Mouse (Mus musculus) myocyte (in vitro differentiated cells): ENCODE results near the gene Dhfr. TPM values are rescaled to one million over a fixed set of nuclear protein-coding genes. Genes with fewer than 3 reads are reported as not detected.

Experiments
- H3K27me3 ChIP-seq: one replicate; pipeline ENCODE4 v1.6.1; 2011; ENCODE audit not compliant: control insufficient read depth, insufficient read depth, insufficient read length
- H3K36me3 ChIP-seq: one replicate; pipeline ENCODE4 v1.6.1; 2011; ENCODE audit not compliant: control insufficient read depth, insufficient read depth
- H3K4me2 ChIP-seq: one replicate; pipeline ENCODE4 v1.6.1; 2011; ENCODE audit warnings: low read depth, control low read depth
- H3K4me3 ChIP-seq: one replicate; pipeline ENCODE4 v1.5.1; 2011; ENCODE audit warnings: mild to moderate bottlenecking, control low read depth, moderate library complexity
- H3K79me2 ChIP-seq: one replicate; pipeline ENCODE4 v1.6.1; 2011; ENCODE audit not compliant: control insufficient read depth, insufficient read depth
- H3ac ChIP-seq: one replicate; pipeline ENCODE4 v1.6.1; 2011; ENCODE audit not compliant: control insufficient read depth, insufficient read length
- CEBPB ChIP-seq: IDR thresholded peaks from 2 replicates; pipeline ENCODE4 v1.6.1; 2011; ENCODE audit warnings: mild to moderate bottlenecking, moderate library complexity; ENCODE audit not compliant: poor library complexity, insufficient read depth, severe bottlenecking
- E2F4 ChIP-seq: IDR thresholded peaks from one replicate; pipeline ENCODE4 v1.6.1; 2011; ENCODE audit warnings: mild to moderate bottlenecking, control low read depth, moderate library complexity; ENCODE audit not compliant: insufficient read depth
- MAX ChIP-seq: IDR thresholded peaks from one replicate; pipeline ENCODE4 v1.6.1; 2011; ENCODE audit warnings: low read depth, mild to moderate bottlenecking, control low read depth
- MYOD1 ChIP-seq, 3 experiments: IDR thresholded peaks; one replicate each; pipeline ENCODE4 v1.6.1; 2011; ENCODE audit warnings: control low read depth in 2 of 3, low read depth in 2 of 3, mild to moderate bottlenecking in 2 of 3, moderate library complexity in 1 of 3; ENCODE audit not compliant: insufficient read length in 2 of 3, control insufficient read depth in 1 of 3
- MYOG ChIP-seq, 3 experiments: IDR thresholded peaks; one replicate each; pipeline ENCODE4 v1.6.1; 2011; ENCODE audit warnings: control low read depth in 2 of 3, low read depth in 2 of 3, mild to moderate bottlenecking in 2 of 3; ENCODE audit not compliant: insufficient read length in 2 of 3, control insufficient read depth in 1 of 3, insufficient read depth in 1 of 3
- POLR2A ChIP-seq: IDR thresholded peaks from one replicate; pipeline ENCODE4 v1.6.1; 2011; ENCODE audit warnings: low read depth, mild to moderate bottlenecking, control low read depth, moderate library complexity; ENCODE audit not compliant: insufficient read length
- POLR2AphosphoS2 ChIP-seq: IDR thresholded peaks from one replicate; pipeline ENCODE4 v1.6.1; 2011; ENCODE audit warnings: low read depth, control low read depth; ENCODE audit not compliant: insufficient read length
- REST ChIP-seq: IDR thresholded peaks from one replicate; pipeline ENCODE4 v1.6.1; 2011; ENCODE audit warnings: mild to moderate bottlenecking, control low read depth, moderate library complexity; ENCODE audit not compliant: insufficient read depth, insufficient read length
- SRF ChIP-seq: IDR thresholded peaks from one replicate; pipeline ENCODE4 v1.6.1; 2011; ENCODE audit warnings: low read depth; ENCODE audit not compliant: control insufficient read depth, insufficient read length
- TCF12 ChIP-seq: IDR thresholded peaks from one replicate; pipeline ENCODE4 v1.6.1; 2011; ENCODE audit warnings: mild to moderate bottlenecking, control low read depth; ENCODE audit not compliant: poor library complexity, insufficient read depth, severe bottlenecking
- TCF3 ChIP-seq: IDR thresholded peaks from one replicate; pipeline ENCODE4 v1.6.1; 2011; ENCODE audit warnings: low read depth, control low read depth; ENCODE audit not compliant: insufficient read length
- USF1 ChIP-seq: IDR thresholded peaks from one replicate; pipeline ENCODE4 v1.6.1; 2011; ENCODE audit warnings: low read depth, mild to moderate bottlenecking, control low read depth, moderate library complexity
- polyA plus RNA-seq: library from polyadenylated mRNA; unstranded; fragments of >200 nt; fragmentation: generic; extraction: Trizol; gene quantifications from one replicate; pipeline ENCODE4 v1.2.1, GENCODE M21; 2012; ENCODE audit warnings: missing spikeins

Dhfr gene
- polyA plus RNA-seq: 1.3 TPM

- Histone ChIP-seq H3K79me2 (no peaks in the 10 kb centered on the region), H3ac (peak within 1 kb of the TSS; percentile 19), H3K4me3 (peak within 1 kb of the TSS; percentile 43), H3K36me3 (peaks cover 9% of the 10 kb centered on the region), H3K4me2 (peak within 1 kb of the TSS; percentile 98), H3K27me3 (no peaks in the 10 kb centered on the region)
- TF ChIP-seq SRF (peak; percentile 97), MYOD1 (IDR thresholded peaks at IDR 0.05; ENCODE audit: control insufficient read depth in 1 of 3, insufficient read length in 2 of 3, low read depth in 2 of 3) (peak in 1 of 3 experiments; percentile 20), MYOG (IDR thresholded peaks at IDR 0.05; ENCODE audit: control insufficient read depth in 1 of 3, insufficient read depth in 1 of 3, insufficient read length in 2 of 3, low read depth in 2 of 3) (no peak), MAX (no peak), E2F4 (peak; percentile 52), TCF12 (no peak), TCF3 (no peak), POLR2AphosphoS2 (peak; percentile 45), USF1 (no peak), POLR2A (peak; percentile 58), CEBPB (no peak), REST (no peak)
These were observed at the start of gene Dhfr, which contains the start of gene Msh3 for GRCm38 (mm10) chr13:92354456-92355271. Gene Dhfr (plus strand): TSS chr13:92354726. Gene Msh3 (minus strand): TSS chr13:92355003.

GRCm38 (mm10) chr13:92305680-92306079, 48.8 kb upstream of the Dhfr start, which contains the start of gene Gm20379:
Gene Gm20379 (plus strand): TSS chr13:92305980.
- no peak within 1 kb of the TSS for H3ac ChIP-seq
- peaks cover 10% of the 10 kb centered on the region for H3K36me3 ChIP-seq
- no peak within 1 kb of the TSS for H3K4me3 ChIP-seq
- TF ChIP-seq MAX (no peak), REST (no peak), USF1 (no peak), POLR2AphosphoS2 (no peak), TCF3 (no peak), CEBPB (no peak), POLR2A (no peak), E2F4 (no peak), MYOD1 (IDR thresholded peaks at IDR 0.05; ENCODE audit: control insufficient read depth in 1 of 3, insufficient read length in 2 of 3, low read depth in 2 of 3) (no peak), TCF12 (no peak), MYOG (IDR thresholded peaks at IDR 0.05; ENCODE audit: control insufficient read depth in 1 of 3, insufficient read depth in 1 of 3, insufficient read length in 2 of 3, low read depth in 2 of 3) (no peak), SRF (no peak)
- no peaks in the 10 kb centered on the region for H3K27me3 ChIP-seq
- H3K4me2 ChIP-seq: no peak within 1 kb of the TSS
- no peaks in the 10 kb centered on the region for H3K79me2 ChIP-seq

GRCm38 (mm10) chr13:92314613-92315012, 39.9 kb upstream of the Dhfr start:
- Histone ChIP-seq H3ac (no peak overlapping the region), H3K27me3 (no peaks in the 10 kb centered on the region), H3K36me3 (peaks cover 4% of the 10 kb centered on the region), H3K4me2 (no peak overlapping the region), H3K4me3 (no peak overlapping the region), H3K79me2 (no peaks in the 10 kb centered on the region)
- TF ChIP-seq TCF3: no peak
- TF ChIP-seq MYOD1 (IDR thresholded peaks at IDR 0.05; ENCODE audit: control insufficient read depth in 1 of 3, insufficient read length in 2 of 3, low read depth in 2 of 3): no peak
- TF ChIP-seq REST: no peak
- no peak for TF ChIP-seq POLR2AphosphoS2
- no peak for TF ChIP-seq USF1
- TF ChIP-seq MYOG (IDR thresholded peaks at IDR 0.05; ENCODE audit: control insufficient read depth in 1 of 3, insufficient read depth in 1 of 3, insufficient read length in 2 of 3, low read depth in 2 of 3): no peak
- TF ChIP-seq POLR2A: no peak
- TF ChIP-seq SRF: no peak
- TF ChIP-seq E2F4: no peak

- TF ChIP-seq TCF12: no peak
- TF ChIP-seq POLR2A: no peak
- TF ChIP-seq MYOG (IDR thresholded peaks at IDR 0.05; ENCODE audit: control insufficient read depth in 1 of 3, insufficient read depth in 1 of 3, insufficient read length in 2 of 3, low read depth in 2 of 3): no peak
- TF ChIP-seq REST: no peak
- TF ChIP-seq SRF: no peak
- TF ChIP-seq E2F4: no peak
- TF ChIP-seq POLR2AphosphoS2: no peak
- no peak for TF ChIP-seq TCF3
- TF ChIP-seq MYOD1 (IDR thresholded peaks at IDR 0.05; ENCODE audit: control insufficient read depth in 1 of 3, insufficient read length in 2 of 3, low read depth in 2 of 3): no peak
- no peak for TF ChIP-seq USF1
- TF ChIP-seq CEBPB: no peak
- TF ChIP-seq MAX: no peak
- no peak overlapping the region for H3K4me3 ChIP-seq
- no peaks in the 10 kb centered on the region for H3K27me3 ChIP-seq
- no peak overlapping the region for H3K4me2 ChIP-seq
- H3K79me2 ChIP-seq: no peaks in the 10 kb centered on the region
- H3K36me3 ChIP-seq: peaks cover 7% of the 10 kb centered on the region
- H3ac ChIP-seq: no peak overlapping the region
These were observed 33.8 kb upstream of the Dhfr start for GRCm38 (mm10) chr13:92320770-92321169.

GRCm38 (mm10) chr13:92326030-92326429, 28.5 kb upstream of the Dhfr start:
- no peaks in the 10 kb centered on the region for H3K79me2 ChIP-seq
- H3ac ChIP-seq: no peak overlapping the region
- H3K27me3 ChIP-seq: no peaks in the 10 kb centered on the region
- H3K4me3 ChIP-seq: no peak overlapping the region
- no peak overlapping the region for H3K4me2 ChIP-seq
- no peak for TF ChIP-seq MYOG (IDR thresholded peaks at IDR 0.05; ENCODE audit: control insufficient read depth in 1 of 3, insufficient read depth in 1 of 3, insufficient read length in 2 of 3, low read depth in 2 of 3)
- TF ChIP-seq SRF: no peak
- TF ChIP-seq POLR2AphosphoS2: no peak
- no peak for TF ChIP-seq REST
- no peak for TF ChIP-seq MAX
- TF ChIP-seq CEBPB: no peak
- no peak for TF ChIP-seq E2F4
- TF ChIP-seq USF1: no peak
- TF ChIP-seq MYOD1 (IDR thresholded peaks at IDR 0.05; ENCODE audit: control insufficient read depth in 1 of 3, insufficient read length in 2 of 3, low read depth in 2 of 3): no peak
- TF ChIP-seq POLR2A: no peak
- no peak for TF ChIP-seq TCF3
- no peak for TF ChIP-seq TCF12
- H3K36me3 ChIP-seq: peaks cover 6% of the 10 kb centered on the region
